Mouse (Mus musculus) stomach, adult 2 months (tissue): ENCODE data around the gene Prr22. TPM values are rescaled to one million over a fixed set of nuclear protein-coding genes. Genes with fewer than 3 reads are reported as not detected.

Experiments
- polyA plus RNA-seq: library from polyadenylated mRNA; depleted of rRNA; stranded (reverse); fragments of >200 nt; gene quantifications from 2 replicates; pipeline ENCODE4 v1.2.3, GENCODE M21; 2012; rRNA removed

Gene Prr22
- polyA plus RNA-seq = 2.9 and 3.5 TPM in 2 replicates

DNA sequence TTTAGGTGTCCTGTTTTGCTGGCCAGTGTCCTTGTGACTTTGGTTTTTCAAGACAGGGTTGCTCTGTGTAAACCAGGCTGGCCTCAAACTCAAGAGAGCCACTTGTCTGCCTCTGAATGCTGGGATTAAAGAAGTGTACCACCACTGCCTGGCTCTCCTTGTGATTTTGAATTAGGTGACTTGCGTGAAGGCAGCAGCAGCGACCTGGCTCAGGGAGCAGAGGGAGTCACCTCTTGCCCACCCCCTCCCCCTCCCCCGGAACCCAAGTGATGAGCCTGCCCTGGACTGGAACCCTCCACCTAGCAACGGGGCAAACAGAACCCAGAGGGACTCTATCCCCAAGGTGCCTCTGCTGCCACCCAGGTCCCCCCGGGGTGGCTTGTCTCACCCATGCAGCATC is at the start of gene Prr22:
Prr22 (plus strand) TSS at position 301 of the 400 bp plus-strand sequence.

DNA sequence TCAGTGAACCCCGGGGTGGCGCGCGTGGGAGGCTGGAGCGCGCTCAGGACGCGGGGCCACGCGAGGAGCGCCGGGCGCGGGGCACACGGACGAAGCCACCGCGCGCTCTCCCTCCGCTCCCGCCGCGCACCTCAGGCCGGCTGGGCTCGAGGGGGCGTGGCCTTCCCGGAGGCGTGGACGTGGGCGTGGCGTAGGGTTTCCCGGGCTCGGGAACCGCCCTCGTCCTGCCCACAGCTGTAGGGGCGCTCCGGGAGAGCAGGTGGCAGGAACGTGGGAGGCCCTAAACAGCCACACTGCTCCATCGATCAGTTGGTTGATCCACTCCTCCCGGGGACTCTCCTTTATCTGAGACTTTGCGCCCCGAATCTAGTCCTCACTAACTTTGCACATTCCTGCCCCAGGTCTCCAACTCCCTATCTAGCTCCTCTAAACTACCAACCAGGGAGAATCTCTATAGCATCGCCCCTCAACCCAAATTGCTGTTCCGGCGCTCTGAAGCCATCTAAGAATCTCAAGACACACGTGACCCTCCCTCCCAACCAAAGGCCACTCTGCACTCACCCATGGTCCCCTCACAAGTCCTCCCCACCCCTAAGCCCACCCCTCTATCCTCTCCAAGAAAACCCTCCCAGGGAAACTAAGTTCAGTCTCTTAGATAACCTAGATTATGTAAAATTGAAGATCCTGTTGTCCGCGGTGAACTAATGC is 12.5 kb upstream of the Prr22 start, which contains the start of gene Nrtn:
Nrtn (minus strand) TSS at position 115 of the 708 bp plus-strand sequence.

DNA sequence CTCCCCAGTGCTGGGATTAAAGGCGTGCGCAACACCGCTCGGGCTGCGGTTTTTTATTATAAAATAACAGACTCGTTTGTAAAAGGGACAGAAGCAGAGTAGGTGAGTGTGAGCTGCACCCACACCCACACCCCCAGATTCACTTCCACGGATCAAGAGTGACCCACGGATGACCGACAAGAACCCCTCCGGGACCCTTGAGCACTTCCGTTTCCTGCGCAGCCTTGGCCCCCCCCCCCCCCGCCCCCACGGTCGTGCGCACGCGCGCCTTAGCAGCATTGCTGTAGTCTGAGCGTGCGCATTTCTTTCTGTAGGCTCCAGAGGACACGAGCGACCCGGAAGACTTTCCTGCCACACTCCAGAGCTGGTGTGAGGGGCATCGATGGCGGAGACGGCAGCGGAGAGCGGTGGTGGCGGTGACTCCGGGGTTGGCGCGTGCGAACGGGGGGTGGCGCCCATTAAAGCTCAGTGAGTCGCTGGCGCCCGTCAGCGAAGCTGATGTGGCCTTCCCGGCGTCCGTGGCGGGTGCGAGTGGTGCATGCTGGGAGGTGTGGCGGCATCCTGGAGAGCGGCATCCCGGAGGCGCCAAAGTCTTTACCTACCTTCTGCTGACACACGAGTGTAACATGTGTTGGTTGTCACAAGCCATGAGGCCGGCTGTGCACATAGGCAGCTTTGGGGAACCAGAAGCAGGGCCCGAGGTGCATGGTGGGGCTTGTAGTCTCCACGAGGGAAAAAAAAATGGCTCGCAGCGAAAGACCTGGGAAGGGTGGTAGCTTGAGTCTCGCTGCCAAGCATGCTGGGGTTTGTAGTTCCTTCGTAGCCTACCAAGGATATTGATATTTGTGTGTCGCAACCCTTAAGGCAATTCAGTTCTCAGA is 5.3 kb upstream of the Prr22 start, which contains the start of gene Dus3l:
Dus3l (plus strand) TSS at position 284 of the 881 bp plus-strand sequence.

Other genes with a start within 250 kb of the Prr22 start
- gene Gm20219, start 215.9 kb upstream of the Prr22 start, polyA plus RNA-seq = 18.8 and 19.0 TPM in 2 replicates
- 39.6 and 58.7 TPM in 2 replicates for gene Safb2, start 185.7 kb upstream of the Prr22 start, polyA plus RNA-seq
- gene Safb, start 185.4 kb upstream of the Prr22 start, polyA plus RNA-seq = 42.0 and 56.8 TPM in 2 replicates
- 65.1 and 76.9 TPM in 2 replicates for gene 2410015M20Rik, start 160.5 kb upstream of the Prr22 start, polyA plus RNA-seq
- 923 and 1,272 TPM in 2 replicates for gene Rpl36, start 156.8 kb upstream of the Prr22 start, polyA plus RNA-seq
- 30.8 and 35.7 TPM in 2 replicates for gene Lonp1, start 143.4 kb upstream of the Prr22 start, polyA plus RNA-seq
- 0.05 and 0.08 TPM in 2 replicates for gene Catsperd, start 142.1 kb upstream of the Prr22 start, polyA plus RNA-seq
- 41.3 and 41.5 TPM in 2 replicates for gene Ranbp3, start 97.0 kb upstream of the Prr22 start, polyA plus RNA-seq
- gene Ndufa11, start 52.5 kb upstream of the Prr22 start, polyA plus RNA-seq = 612 and 926 TPM in 2 replicates
- gene Vmac, start 52.2 kb upstream of the Prr22 start, polyA plus RNA-seq = 12.7 and 17.2 TPM in 2 replicates
- 61.1 and 186 TPM in 2 replicates for gene Nrtn, start 12.7 kb upstream of the Prr22 start, polyA plus RNA-seq
- gene Dus3l, start 5.5 kb upstream of the Prr22 start, polyA plus RNA-seq = 42.5 and 43.8 TPM in 2 replicates
- gene Rfx2, start 60.8 kb downstream of the Prr22 start, polyA plus RNA-seq = 10.5 and 10.9 TPM in 2 replicates
- gene Acsbg2, start 104.2 kb downstream of the Prr22 start, polyA plus RNA-seq = not detected in 2 replicates
- 0.18 and 0.25 TPM in 2 replicates for gene 1700061G19Rik, start 105.2 kb downstream of the Prr22 start, polyA plus RNA-seq
- 24.1 and 27.8 TPM in 2 replicates for gene Mllt1, start 165.2 kb downstream of the Prr22 start, polyA plus RNA-seq
- 23.5 and 26.4 TPM in 2 replicates for gene Acer1, start 211.9 kb downstream of the Prr22 start, polyA plus RNA-seq
- 92.3 and 119 TPM in 2 replicates for gene Clpp, start 220.1 kb downstream of the Prr22 start, polyA plus RNA-seq
- 29.2 and 45.8 TPM in 2 replicates for gene Alkbh7, start 227.1 kb downstream of the Prr22 start, polyA plus RNA-seq
- not detected in 2 replicates for gene Pspn, start 229.8 kb downstream of the Prr22 start, polyA plus RNA-seq
- 19.6 and 20.1 TPM in 2 replicates for gene Gtf2f1, start 241.0 kb downstream of the Prr22 start, polyA plus RNA-seq
- gene Gm17949, start 241.2 kb downstream of the Prr22 start, polyA plus RNA-seq = not detected in 2 replicates